Mouse (Mus musculus) thymus, adult 2 months (tissue): ENCODE data around the gene Aph1a. TPM values are rescaled to one million over a fixed set of nuclear protein-coding genes. Genes with fewer than 3 reads are reported as not detected.

Experiments used
- DNase-seq: peaks from one replicate; pipeline ENCODE4 v3.0.0; 2021
- H3K27ac ChIP-seq: fragments of 200-500 bp; 2 replicates; pipeline ENCODE4 v1.5.1; 2012; ENCODE audit warnings: low read length, control low read depth; ENCODE audit not compliant: control insufficient read depth, insufficient read depth
- H3K27me3 ChIP-seq: fragments of 200-500 bp; 2 replicates; pipeline ENCODE4 v1.6.1; 2012; ENCODE audit warnings: mild to moderate bottlenecking, low read length, moderate library complexity, mixed read lengths; ENCODE audit not compliant: control insufficient read depth, insufficient read depth
- H3K36me3 ChIP-seq: fragments of 200-500 bp; 2 replicates; pipeline ENCODE4 v1.6.1; 2012; ENCODE audit warnings: mild to moderate bottlenecking, low read length, moderate library complexity; ENCODE audit not compliant: control insufficient read depth, insufficient read depth
- H3K4me1 ChIP-seq: fragments of 200-500 bp; replicated peaks from 2 replicates; pipeline ENCODE4 v1.6.1; 2012; ENCODE audit warnings: low read length; ENCODE audit not compliant: control insufficient read depth, insufficient read depth
- H3K4me3 ChIP-seq: fragments of 200-500 bp; 2 replicates; pipeline ENCODE4 v1.5.1; 2012; ENCODE audit warnings: mild to moderate bottlenecking, low read length, control low read depth, moderate library complexity; ENCODE audit not compliant: control insufficient read depth, insufficient read depth
- CTCF ChIP-seq: fragments of 200-500 bp; IDR thresholded peaks from 2 replicates; pipeline ENCODE4 v1.5.1; 2012; ENCODE audit warnings: mild to moderate bottlenecking, control low read depth, low read length, moderate library complexity, borderline replicate concordance; ENCODE audit not compliant: control insufficient read depth, poor library complexity, insufficient read depth; ENCODE audit errors: extremely low read depth
- POLR2A ChIP-seq: fragments of 200-500 bp; IDR thresholded peaks from 2 replicates; pipeline ENCODE4 v1.6.1; 2012; ENCODE audit warnings: mild to moderate bottlenecking, low read length, control low read depth, moderate library complexity; ENCODE audit not compliant: control insufficient read depth, poor library complexity, insufficient read depth; ENCODE audit errors: extremely low read depth
- WGBS: fragments of 180-500 bp; shearing (Covaris S2); methylation state at CpG from one replicate; pipeline ENCODE4 v1.1.7; 2018; 5-methylcytosine and 5-hydroxymethylcytosine counted together
- polyA plus RNA-seq: library from polyadenylated mRNA; depleted of rRNA; stranded (reverse); fragments of >200 nt; gene quantifications from 2 replicates; pipeline ENCODE4 v1.2.3, GENCODE M21; 2012

Aph1a gene
- polyA plus RNA-seq, 1 experiment = 139 TPM

DNA sequence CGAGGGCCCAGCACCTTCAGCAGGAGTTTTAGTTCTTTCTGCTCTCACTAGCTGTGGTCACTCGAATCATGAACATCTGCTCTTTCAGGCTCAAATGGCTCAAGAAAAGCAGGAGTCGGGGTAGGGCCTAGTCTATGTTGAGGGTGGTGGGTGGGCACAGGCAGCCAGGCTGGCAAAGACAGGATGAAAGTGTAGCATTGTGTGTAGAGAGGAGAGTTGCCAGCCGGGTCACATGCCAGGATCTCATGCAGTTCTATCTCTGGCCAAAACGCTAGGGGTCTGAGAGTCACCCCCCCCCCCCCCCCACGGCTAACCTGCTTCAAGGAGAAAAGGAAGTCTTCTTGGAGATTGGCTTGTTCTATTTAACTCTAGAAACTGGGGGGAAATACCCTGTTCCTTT, 8.9 kb downstream of the Aph1a start:
- DNase-seq = no peak
- no peak for TF ChIP-seq CTCF
- TF ChIP-seq POLR2A = no peak
- 0 out of 2 replicates have a peak, but pooled peaks cover 4% of the 10 kb centered on the region for H3K36me3 ChIP-seq
- H3K4me3 ChIP-seq = no peak overlapping the region
- H3K4me1 ChIP-seq = peaks cover 19% of the 10 kb centered on the region
- peaks cover 18% of the 10 kb centered on the region for H3K27me3 ChIP-seq
- H3K27ac ChIP-seq = no peak overlapping the region
- 50% methylated on average over 6 of the region's 6 CpGs for WGBS

DNA sequence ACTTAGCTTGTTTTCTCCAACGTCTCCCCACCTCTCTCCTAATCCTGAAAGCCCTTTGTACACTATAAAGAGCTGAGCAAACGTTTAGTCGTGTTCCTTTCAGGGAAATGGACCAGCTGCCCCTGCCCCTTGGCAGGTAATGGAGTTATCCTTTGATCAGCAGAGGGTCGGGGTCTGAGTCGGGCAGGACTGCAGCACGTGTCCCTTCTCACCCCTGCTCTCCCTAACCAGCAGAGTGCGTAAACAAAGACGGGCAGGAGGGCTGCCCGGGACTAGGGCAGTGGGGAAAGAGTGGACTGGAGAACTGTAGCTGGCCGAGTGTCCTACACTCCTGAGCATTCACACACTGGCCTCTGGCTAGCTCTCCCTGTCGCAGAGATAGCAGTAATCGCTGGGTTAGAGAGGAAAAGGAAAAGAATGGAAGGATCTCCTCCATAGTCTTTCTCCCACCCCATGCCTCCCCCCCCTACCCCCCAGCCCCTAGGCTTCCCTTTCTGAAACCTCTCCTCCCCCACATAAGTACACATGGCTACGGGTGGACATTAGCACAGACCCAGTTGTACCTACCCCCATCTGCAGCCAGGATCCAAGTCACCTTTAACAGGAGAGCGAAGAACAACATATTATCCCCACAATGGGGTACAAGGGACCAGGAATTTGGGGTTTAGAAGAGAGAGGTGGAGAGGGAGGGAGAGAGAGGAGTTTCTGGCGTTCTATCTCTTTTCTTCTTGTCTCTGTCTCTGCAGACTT, 10.2 kb downstream of the Aph1a start:
- DNase-seq = no peak
- TF ChIP-seq CTCF (no peak), POLR2A (no peak)
- Histone ChIP-seq H3K27me3 (peaks cover 18% of the 10 kb centered on the region), H3K27ac (no peak overlapping the region), H3K4me3 (no peak overlapping the region), H3K4me1 (peaks cover 16% of the 10 kb centered on the region), H3K36me3 (no peaks in the 10 kb centered on the region)
- WGBS = 31% methylated on average over 15 of the region's 15 CpGs

DNA sequence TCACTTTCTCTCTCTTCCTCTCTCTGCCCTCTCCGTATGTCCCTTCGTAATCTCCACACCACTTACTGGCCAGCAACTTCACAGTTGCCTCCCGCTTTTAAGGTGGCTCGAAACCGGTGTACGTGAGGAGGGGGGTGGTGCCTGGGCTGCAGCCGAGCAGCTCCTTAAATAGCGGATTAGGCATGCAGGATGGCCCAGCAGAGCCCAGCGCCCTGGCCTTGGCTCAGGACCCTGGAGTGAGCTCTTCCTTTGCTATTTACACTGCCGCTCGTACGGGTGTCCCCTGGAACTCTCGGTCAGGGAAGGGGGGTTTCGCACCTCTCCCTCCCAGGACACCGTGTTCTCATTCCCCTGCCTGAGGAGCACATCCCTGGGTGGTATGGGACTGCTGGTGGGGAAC, 10.8 kb downstream of the Aph1a start, which contains the start of gene Car14:
Car14 (minus strand) TSS at position 124 of the 400 bp plus-strand sequence.
- 8% methylated on average over 15 of the region's 15 CpGs for WGBS
- peaks cover 18% of the 10 kb centered on the region for H3K27me3 ChIP-seq
- H3K4me1 ChIP-seq = peaks cover 16% of the 10 kb centered on the region
- DNase-seq = no peak
- H3K4me3 ChIP-seq = 0 out of 2 replicates have a peak within 1 kb of the TSS, but pooled peaks have one; percentile 14
- no peak for TF ChIP-seq POLR2A
- TF ChIP-seq CTCF = no peak
- H3K36me3 ChIP-seq = no peaks in the 10 kb centered on the region
- no peak within 1 kb of the TSS for H3K27ac ChIP-seq

DNA sequence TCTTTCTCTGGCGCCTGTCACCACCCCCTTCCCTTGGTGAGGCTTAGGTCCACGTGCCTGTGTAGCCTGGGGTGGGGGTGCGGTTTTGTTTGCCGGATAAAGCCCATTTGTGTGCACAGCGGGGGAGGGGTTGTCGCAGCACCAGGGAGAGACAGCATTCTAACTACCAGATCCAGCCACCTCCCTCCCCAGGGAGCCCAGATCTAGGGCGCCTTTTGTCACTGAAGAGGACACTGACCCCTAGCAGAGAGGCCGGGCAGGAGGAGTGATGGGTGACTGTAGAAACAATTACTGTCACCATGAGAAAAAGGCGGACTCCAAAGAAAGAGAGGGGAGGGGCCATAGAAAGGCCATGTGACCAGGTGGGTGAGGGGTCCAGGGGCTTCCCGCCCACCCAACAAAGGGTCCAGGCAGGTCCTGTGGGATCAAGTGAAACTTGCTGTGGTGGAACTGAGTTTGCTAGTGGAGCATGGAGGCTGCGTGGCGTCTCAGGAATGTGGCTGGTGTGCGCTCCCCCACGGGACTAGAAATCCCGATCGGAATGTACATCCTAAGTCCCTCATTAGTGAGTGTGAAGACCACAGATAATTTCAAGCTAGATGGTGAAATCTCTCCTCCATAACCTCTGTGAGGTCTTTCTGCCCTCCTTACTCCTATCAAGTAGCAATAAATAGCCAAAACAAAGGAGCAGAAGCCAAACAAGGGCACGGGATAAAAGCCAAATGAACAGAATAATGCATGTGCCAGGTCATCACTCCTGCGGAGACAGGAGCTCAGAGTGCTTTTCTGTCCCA, 11.6 kb downstream of the Aph1a start:
- WGBS = 4% methylated on average over 18 of the region's 18 CpGs

DNA sequence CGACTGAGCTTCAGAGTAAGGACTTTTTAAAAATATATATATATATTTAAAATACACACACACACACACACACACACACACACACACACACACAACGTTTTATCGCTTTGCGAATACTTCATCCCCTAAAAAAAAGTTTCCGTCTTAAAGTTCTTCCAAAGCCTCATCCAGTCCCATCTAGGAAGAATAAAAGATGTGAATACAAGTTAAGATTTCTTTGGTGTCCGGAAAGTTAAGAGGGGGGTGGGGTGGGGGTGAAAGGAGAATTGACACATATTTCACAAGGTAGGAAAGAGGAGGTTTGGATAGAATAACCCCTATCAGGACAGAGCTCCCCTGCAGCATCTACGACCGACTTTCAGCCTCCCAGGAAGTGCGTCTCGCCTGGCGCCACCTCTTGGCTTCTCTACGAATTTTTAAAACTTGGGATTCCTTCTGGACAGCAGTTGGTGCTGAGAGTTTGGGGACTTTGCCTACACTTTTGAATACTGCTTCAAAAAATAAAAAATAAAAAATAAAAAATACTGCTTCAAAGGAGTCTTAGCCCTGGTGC, 12.2 kb downstream of the Aph1a start:
- no peak for TF ChIP-seq CTCF
- TF ChIP-seq POLR2A = no peak
- peak; percentile 56 for DNase-seq
- Histone ChIP-seq H3K27me3 (peaks cover 18% of the 10 kb centered on the region), H3K4me3 (no peak overlapping the region), H3K36me3 (no peaks in the 10 kb centered on the region), H3K4me1 (peaks cover 22% of the 10 kb centered on the region), H3K27ac (no peak overlapping the region)
- 4% methylated on average over 12 of the region's 12 CpGs for WGBS

More for the DNA sequence above, 11.6 kb downstream of the Aph1a start:
- no peaks in the 10 kb centered on the region for H3K36me3 ChIP-seq
- peaks cover 18% of the 10 kb centered on the region for H3K27me3 ChIP-seq
- H3K27ac ChIP-seq = no peak overlapping the region
- no peak for TF ChIP-seq POLR2A
- no peak for TF ChIP-seq CTCF
- H3K4me1 ChIP-seq = peaks cover 17% of the 10 kb centered on the region
- DNase-seq = peak; percentile 48
- 0 out of 2 replicates have a peak overlapping the region, but pooled peaks have one; percentile 14 for H3K4me3 ChIP-seq

DNA sequence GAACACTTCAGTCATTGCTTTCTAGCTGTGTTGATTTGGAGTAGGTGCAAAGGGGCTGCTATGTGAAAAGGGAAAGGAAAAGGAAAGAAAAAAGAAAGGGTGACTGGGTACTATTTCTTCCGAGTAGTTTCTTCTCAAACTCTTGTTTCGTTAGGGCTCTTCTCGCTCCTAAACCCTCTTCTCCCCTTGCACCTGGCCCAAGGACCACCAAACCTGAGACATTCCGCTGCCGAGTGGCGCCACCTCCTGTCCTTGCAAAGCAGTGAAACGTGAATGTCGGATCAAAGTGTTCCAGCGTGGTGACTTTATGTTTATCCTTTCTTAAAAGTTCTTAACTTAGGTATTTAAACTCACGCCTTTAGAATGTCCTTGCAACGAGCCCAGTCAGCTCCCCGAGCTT, 13.1 kb downstream of the Aph1a start:
- peak overlapping the region; percentile 15; the same call in 1 of the 2 replicates for H3K4me3 ChIP-seq
- 2% methylated on average over 12 of the region's 12 CpGs for WGBS

More for the DNA sequence above, 13.1 kb downstream of the Aph1a start:
- H3K36me3 ChIP-seq = no peaks in the 10 kb centered on the region
- peaks cover 18% of the 10 kb centered on the region for H3K27me3 ChIP-seq
- TF ChIP-seq POLR2A = no peak
- peak; percentile 85 for TF ChIP-seq CTCF
- peak; percentile 80 for DNase-seq
- peaks cover 22% of the 10 kb centered on the region for H3K4me1 ChIP-seq
- H3K27ac ChIP-seq = no peak overlapping the region
